Mouse (Mus musculus) cerebellum, adult 2 months (tissue): ENCODE data around the gene Akt3.

Experiments used
- CTCF ChIP-seq: fragments of 200-500 bp; IDR thresholded peaks from 2 replicates; pipeline ENCODE4 v1.5.1; 2011; ENCODE audit warnings: low read depth, mild to moderate bottlenecking, control low read depth, low read length, moderate library complexity, borderline replicate concordance; ENCODE audit not compliant: insufficient read depth
- POLR2A ChIP-seq: fragments of 200-500 bp; IDR thresholded peaks from 2 replicates; pipeline ENCODE4 v1.6.1; 2011; ENCODE audit warnings: low read length, control low read depth, borderline replicate concordance; ENCODE audit not compliant: insufficient read depth

DNA sequence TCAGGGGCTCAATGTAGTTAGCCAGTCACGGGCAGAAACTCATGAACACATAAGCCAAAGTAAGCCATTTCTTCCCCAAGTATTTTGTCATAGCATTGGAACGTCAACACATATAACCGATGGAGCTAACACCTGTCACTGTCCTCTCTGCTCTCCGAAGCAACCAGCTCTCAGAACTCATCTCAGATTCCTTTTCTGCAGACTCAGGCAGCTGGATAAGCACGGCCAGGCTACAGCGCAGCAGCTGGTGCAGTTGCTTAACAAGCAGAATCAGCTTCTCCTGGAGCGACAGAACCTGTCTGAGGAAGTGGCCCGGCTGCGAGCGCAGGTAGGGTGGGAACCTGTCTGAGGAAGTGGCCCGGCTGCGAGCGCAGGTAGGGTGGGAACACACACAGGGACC lies 246.3 kb downstream of the Akt3 start:
- no peak for TF ChIP-seq CTCF
- no peak for TF ChIP-seq POLR2A
